Mouse (Mus musculus): ENCODE measurements around the gene Pofut2. TPM values are rescaled to one million over a fixed set of nuclear protein-coding genes. Genes with fewer than 3 reads are reported as not detected.
A peak's percentile ranks its signal among the peaks of the same experiment; 100 is the strongest.

Gene Pofut2
- total RNA-seq (2022), result 10 to 100 TPM; 30.8 to 38.4 (median 32.9) TPM

- DNase-seq (ENCODE audit: low spot score in 2 of 2), result peak; percentile 91 to 93
Measured at GRCm38 (mm10) chr10:77258704-77259621, at the start of gene Pofut2. Gene Pofut2, plus strand, starts transcription at chr10:77259218.

DNA sequence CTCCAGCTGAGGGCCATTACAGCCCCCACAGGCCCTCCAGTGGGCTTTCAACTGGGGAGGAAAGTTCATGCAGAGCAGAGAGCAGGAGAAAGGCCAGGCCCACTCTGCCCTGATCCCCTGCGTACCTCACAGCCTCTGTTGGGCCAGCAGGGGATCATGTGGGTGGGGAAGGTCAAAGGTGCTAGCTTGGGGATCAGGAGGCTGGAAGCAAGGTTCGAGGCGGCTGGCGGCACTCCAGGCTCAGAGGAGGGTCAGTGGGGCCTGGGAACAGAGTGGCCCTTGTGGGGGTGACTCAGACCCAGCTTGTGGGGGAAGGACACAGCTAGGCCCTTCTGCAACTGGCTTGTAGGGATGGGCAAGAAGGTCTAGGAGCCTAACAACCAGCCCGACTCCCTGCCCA, 49.8 kb upstream of the Pofut2 start:
- no peak for DNase-seq (ENCODE audit: low spot score in 2 of 2)

DNA sequence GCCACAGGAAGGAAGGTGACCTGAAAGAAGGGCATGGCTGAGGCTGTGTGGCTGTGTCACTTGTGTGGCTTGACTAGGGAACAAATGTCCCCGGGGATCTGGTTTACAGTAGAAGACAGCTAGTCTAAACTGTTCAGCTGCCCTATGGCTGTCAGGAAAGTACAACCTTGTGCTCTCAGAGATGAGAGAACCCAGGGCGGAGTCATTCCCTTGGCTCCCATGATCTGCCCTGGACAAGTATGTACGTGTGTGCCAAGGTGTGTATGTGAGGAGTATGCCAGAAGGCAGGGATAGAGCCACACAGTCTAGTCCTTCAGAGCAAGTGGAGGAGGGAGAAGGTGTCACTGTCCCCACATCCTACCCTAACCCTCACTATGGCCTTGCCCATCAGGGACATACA, 48.4 kb upstream of the Pofut2 start:
- no peak for DNase-seq (ENCODE audit: low spot score in 2 of 2)

- DNase-seq (ENCODE audit: low spot score in 2 of 2), result no peak
Measured at GRCm38 (mm10) chr10:77211116-77211570, 47.9 kb upstream of the Pofut2 start.

GRCm38 (mm10) chr10:77212354-77213120, 46.5 kb upstream of the Pofut2 start:
- no peak for DNase-seq (ENCODE audit: low spot score in 2 of 2)

DNA sequence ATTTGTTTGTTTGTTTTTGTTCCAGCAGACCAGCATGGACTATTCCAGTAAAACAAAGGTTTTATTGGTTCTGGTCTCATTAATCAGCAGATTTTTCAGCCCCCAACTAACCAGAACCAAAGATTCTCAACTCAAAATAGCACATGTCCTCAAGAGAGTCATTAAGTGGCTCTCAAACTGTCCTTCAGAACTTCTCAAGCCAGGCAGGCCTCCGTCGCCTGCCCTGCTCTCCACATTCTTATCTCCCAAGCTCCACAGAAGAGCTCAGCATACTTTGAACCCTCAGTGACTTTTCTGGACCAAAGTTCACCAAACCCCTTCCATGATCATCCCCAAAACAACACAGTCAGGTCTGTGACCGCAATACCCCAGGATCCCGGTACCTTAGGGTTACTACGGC, 45.5 kb upstream of the Pofut2 start:
- DNase-seq (ENCODE audit: low spot score in 2 of 2), result no peak

- DNase-seq (ENCODE audit: low spot score in 2 of 2), result no peak
Measured at GRCm38 (mm10) chr10:77214586-77214985, 44.4 kb upstream of the Pofut2 start.

- no peak for DNase-seq (ENCODE audit: low spot score in 2 of 2)
Measured at GRCm38 (mm10) chr10:77215641-77216040, 43.4 kb upstream of the Pofut2 start.

DNA sequence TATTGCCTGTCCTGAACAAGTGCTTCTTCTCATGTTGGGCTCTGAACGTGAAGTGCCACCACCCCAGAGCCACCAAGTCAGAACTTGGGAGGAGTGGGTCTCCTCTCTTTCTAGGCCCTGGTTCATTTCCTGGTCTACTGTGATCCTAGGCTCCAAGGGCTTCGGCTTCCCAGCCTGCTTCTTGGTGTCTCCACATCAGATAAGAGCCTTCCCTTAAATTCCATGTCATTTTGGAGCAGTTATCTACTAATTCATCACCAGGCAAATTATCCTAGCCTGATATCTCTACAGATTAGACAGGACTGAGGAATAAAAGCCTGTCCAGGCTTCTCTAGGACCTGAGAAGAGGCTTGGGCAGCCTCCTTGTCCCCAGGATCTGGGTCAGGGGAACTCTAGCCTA, 42.7 kb upstream of the Pofut2 start:
- no peak for DNase-seq (ENCODE audit: low spot score in 2 of 2)

GRCm38 (mm10) chr10:77217155-77217731, 41.8 kb upstream of the Pofut2 start:
- DNase-seq (ENCODE audit: low spot score in 2 of 2), result no peak

GRCm38 (mm10) chr10:77218059-77218458, 41.0 kb upstream of the Pofut2 start:
- no peak for DNase-seq (ENCODE audit: low spot score in 2 of 2)

- no peak for DNase-seq (ENCODE audit: low spot score in 2 of 2)
Measured at GRCm38 (mm10) chr10:77219411-77220025, 39.5 kb upstream of the Pofut2 start.

GRCm38 (mm10) chr10:77221108-77221507, 37.9 kb upstream of the Pofut2 start:
- no peak for DNase-seq (ENCODE audit: low spot score in 2 of 2)

DNA sequence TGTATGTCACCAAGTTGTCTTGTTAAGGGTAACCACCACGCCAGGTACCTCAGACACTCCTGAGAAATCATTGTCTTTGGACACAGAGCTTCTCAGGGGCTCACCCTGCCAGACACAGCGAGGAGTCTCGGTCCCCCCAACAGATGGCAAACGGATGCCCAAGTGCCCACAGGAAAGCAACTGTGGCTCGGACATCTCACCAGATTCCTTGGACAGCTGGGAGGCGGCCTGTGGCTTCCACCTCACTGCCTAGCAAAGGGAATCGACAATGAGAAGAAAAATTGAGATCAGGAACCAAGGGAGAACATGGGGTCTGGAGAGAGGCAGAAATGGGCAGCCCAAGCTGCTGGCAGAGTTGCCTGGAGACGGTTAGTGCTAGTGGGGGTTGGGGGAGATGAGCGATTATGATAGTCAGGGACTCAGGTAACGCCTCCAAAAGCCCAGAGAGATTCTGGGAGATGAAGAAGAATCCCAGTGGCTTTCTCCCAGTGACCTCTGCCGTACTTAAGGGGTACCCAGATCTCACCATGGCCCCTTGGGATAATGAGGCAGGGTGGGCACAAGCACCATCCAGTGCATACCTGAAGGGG, 36.0 kb upstream of the Pofut2 start:
- no peak for DNase-seq (ENCODE audit: low spot score in 2 of 2)

- no peak for DNase-seq (ENCODE audit: low spot score in 2 of 2)
Measured at GRCm38 (mm10) chr10:77224390-77224789, 34.6 kb upstream of the Pofut2 start.

GRCm38 (mm10) chr10:77225414-77225813, 33.6 kb upstream of the Pofut2 start:
- peak; percentile 29 to 57 for DNase-seq (ENCODE audit: low spot score in 2 of 2)

- no peak for DNase-seq (ENCODE audit: low spot score in 2 of 2)
Measured at GRCm38 (mm10) chr10:77225995-77226688, 32.9 kb upstream of the Pofut2 start.

- no peak for DNase-seq (ENCODE audit: low spot score in 2 of 2)
Measured at GRCm38 (mm10) chr10:77226691-77227367, 32.2 kb upstream of the Pofut2 start.

GRCm38 (mm10) chr10:77227368-77227723, 31.7 kb upstream of the Pofut2 start:
- no peak for DNase-seq (ENCODE audit: low spot score in 2 of 2)

All from layer of hippocampus, adult 8-10 months (tissue).